Mouse (Mus musculus): ENCODE measurements around the gene Mov10. TPM values are rescaled to one million over a fixed set of nuclear protein-coding genes. Genes with fewer than 3 reads are reported as not detected.
A peak's percentile ranks its signal among the peaks of the same experiment; 100 is the strongest.

Mov10 gene
- polyA plus RNA-seq, 1 experiment from 2014 or later, result 47.6 TPM

GRCm38 (mm10) chr3:104804312-104804711 lies 14.1 kb downstream of the Mov10 start:
- H3K9me3 ChIP-seq, result no peaks in the 10 kb centered on the region
- no peak for ATAC-seq (ENCODE audit: extremely low read depth, insufficient number of reproducible peaks, low FRiP score, low TSS enrichment)

GRCm38 (mm10) chr3:104801481-104801880 lies 16.9 kb downstream of the Mov10 start:
- no peak overlapping the region for H3K9ac ChIP-seq
- 88% methylated on average over 6 of the region's 6 CpGs for WGBS

More at GRCm38 (mm10) chr3:104804312-104804711, 14.1 kb downstream of the Mov10 start:
- no peak overlapping the region for H3K4me3 ChIP-seq
- no peak overlapping the region for H3K27ac ChIP-seq (replicated peaks)
- H3K4me2 ChIP-seq, result no peak overlapping the region
- no peak overlapping the region for H3K9ac ChIP-seq
- peaks cover 76% of the 10 kb centered on the region for H3K36me3 ChIP-seq
- no peaks in the 10 kb centered on the region for H3K27me3 ChIP-seq (replicated peaks)
- peaks cover 18% of the 10 kb centered on the region for H3K4me1 ChIP-seq
- 91% methylated on average over 10 of the region's 10 CpGs for WGBS

GRCm38 (mm10) chr3:104800681-104801080 lies 17.7 kb downstream of the Mov10 start:
- peaks cover 89% of the 10 kb centered on the region for H3K36me3 ChIP-seq
- no peak overlapping the region for H3K9ac ChIP-seq
- H3K27me3 ChIP-seq (replicated peaks), result no peaks in the 10 kb centered on the region
- ATAC-seq (ENCODE audit: extremely low read depth, insufficient number of reproducible peaks, low FRiP score, low TSS enrichment), result no peak
- H3K4me3 ChIP-seq, result no peak overlapping the region
- 92% methylated on average over 11 of the region's 11 CpGs for WGBS
- H3K4me2 ChIP-seq, result no peak overlapping the region
- no peak overlapping the region for H3K27ac ChIP-seq (replicated peaks)
- H3K4me1 ChIP-seq, result peaks cover 17% of the 10 kb centered on the region
- no peaks in the 10 kb centered on the region for H3K9me3 ChIP-seq

More at GRCm38 (mm10) chr3:104801481-104801880, 16.9 kb downstream of the Mov10 start:
- Histone ChIP-seq H3K4me3 (no peak overlapping the region), H3K4me1 (peaks cover 17% of the 10 kb centered on the region), H3K27me3 (replicated peaks) (no peaks in the 10 kb centered on the region), H3K27ac (replicated peaks) (no peak overlapping the region), H3K36me3 (peaks cover 86% of the 10 kb centered on the region), H3K9me3 (no peaks in the 10 kb centered on the region), H3K4me2 (no peak overlapping the region)
- no peak for ATAC-seq (ENCODE audit: extremely low read depth, insufficient number of reproducible peaks, low FRiP score, low TSS enrichment)

GRCm38 (mm10) chr3:104796430-104797082 lies 21.8 kb downstream of the Mov10 start:
- WGBS, result 67% methylated on average over 15 of the region's 15 CpGs
- Histone ChIP-seq H3K4me3 (no peak overlapping the region), H3K36me3 (peaks cover 91% of the 10 kb centered on the region), H3K27ac (replicated peaks) (0 out of 2 replicates have a peak overlapping the region, but pooled peaks have one; percentile 96), H3K4me1 (peaks cover 52% of the 10 kb centered on the region), H3K9ac (0 out of 2 replicates have a peak overlapping the region, but pooled peaks have one; percentile 19), H3K9me3 (no peaks in the 10 kb centered on the region), H3K27me3 (replicated peaks) (no peaks in the 10 kb centered on the region), H3K4me2 (no peak overlapping the region)
- ATAC-seq (ENCODE audit: extremely low read depth, insufficient number of reproducible peaks, low FRiP score, low TSS enrichment), result no peak

DNA sequence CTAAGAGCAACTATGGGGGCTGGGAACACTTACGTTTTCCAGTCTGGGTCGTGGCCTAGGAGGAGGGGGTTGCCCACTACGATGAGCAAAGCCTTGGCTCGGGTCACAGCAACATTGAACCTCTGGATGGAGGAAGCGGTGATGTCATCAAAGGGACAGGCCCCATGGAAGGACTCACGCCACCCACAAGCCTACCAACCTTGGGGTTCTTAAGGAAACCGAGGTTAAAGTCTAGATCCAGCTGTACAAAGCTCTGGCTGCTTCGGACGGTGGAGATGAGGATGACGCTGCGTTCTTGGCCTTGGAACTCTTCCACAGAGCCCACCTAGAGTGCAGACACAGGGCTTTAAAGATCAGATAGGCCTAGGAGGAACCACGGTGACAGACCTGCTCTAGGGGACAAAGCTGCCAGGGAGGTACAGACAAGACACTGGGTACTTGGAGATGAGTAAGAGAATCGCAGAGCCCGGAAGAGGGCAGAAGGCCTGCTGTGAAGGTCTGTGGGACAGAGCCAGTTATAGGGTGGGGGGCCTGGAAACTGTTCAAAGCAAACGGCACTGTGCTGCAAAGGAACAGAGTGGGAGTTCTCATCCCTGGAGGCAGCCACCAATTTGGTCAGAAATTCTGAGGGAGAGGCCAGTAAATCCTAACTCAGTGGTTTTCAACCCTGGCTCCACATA lies 22.6 kb downstream of the Mov10 start:
- Histone ChIP-seq H3K27me3 (replicated peaks) (no peaks in the 10 kb centered on the region), H3K36me3 (peaks cover 87% of the 10 kb centered on the region), H3K4me2 (no peak overlapping the region), H3K9ac (peak overlapping the region; percentile 19; the same call in 1 of the 2 replicates), H3K9me3 (no peaks in the 10 kb centered on the region), H3K4me1 (peaks cover 59% of the 10 kb centered on the region), H3K4me3 (no peak overlapping the region), H3K27ac (replicated peaks) (peak overlapping the region; percentile 96)
- ATAC-seq (ENCODE audit: extremely low read depth, insufficient number of reproducible peaks, low FRiP score, low TSS enrichment), result no peak
- WGBS, result 60% methylated on average over 15 of the region's 15 CpGs

DNA sequence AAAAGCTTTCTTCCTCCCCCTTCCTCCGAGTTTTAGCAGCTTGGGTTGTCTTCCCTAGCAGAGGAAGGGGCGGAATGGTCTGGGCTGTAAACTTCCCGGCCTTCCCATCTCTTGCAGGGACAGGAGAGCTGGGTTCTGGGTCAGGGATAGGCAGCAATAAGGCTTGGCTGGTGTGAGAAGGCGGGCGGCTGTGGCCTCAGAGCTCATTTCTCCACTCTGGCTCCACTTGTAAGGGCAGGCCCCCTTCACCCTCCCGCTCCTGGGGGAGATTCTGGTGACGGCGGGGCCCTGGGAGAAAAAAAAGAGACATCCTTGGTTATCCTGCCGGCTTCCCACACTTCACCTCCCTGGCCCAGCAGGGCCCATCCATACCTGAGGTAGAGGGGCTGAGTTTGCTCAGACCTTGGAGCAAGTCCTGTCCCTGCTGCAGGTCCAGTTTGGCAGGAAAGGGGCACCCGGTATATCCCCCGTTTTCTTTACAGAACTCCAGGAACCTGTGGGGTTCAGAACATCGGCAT lies 23.4 kb downstream of the Mov10 start:
- Histone ChIP-seq H3K27ac (replicated peaks) (peak overlapping the region; percentile 96), H3K4me1 (peaks cover 67% of the 10 kb centered on the region), H3K9me3 (no peaks in the 10 kb centered on the region), H3K4me3 (no peak overlapping the region), H3K4me2 (peak overlapping the region; percentile 32), H3K36me3 (peaks cover 80% of the 10 kb centered on the region), H3K27me3 (replicated peaks) (no peaks in the 10 kb centered on the region), H3K9ac (peak overlapping the region; percentile 72)
- ATAC-seq (ENCODE audit: extremely low read depth, insufficient number of reproducible peaks, low FRiP score, low TSS enrichment), result no peak
- 47% methylated on average over 12 of the region's 12 CpGs for WGBS

DNA sequence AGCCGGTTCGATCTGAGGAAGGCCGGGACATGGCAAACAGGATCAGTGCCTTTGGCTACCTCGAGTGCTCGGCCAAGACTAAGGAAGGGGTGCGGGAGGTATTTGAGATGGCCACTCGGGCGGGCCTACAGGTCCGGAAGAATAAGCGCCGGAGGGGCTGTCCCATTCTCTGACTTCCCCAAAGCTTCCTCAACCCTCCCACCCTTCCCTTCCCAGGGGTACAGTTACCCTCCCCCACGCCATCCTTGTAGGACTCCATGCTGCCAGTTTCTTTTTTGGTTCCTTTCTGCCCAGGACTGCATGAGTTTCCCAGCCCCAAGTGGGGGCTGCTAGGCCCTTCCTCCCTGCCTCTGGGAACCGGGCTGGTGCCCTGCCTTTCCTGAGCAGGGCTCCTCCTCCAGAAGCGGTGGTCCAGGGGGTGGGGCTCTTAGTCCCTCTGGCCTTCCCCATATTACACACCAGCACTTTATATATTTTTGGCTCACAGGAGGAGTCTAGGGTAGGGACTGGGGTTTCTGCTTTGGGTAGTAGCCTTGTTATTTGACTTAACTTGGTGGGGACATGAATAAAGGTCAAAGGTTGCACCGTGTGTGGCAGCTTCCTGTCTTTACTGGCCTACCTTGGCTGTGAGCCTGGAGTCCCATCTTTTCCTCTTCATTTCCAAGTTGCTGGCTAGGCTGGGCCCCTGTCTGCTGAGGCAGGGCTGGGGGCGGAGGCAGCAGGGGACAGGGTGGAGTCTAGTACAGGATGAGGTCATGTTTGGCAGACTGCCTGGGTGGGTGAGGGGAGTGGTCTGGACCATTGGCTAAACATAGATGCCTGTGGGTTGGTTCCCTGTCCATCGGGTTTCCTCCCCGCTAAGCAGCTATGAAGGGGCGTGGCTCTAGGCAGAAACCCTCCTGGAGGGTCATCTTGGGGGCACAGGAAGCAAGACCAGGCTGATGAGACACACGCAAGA lies 24.2 kb downstream of the Mov10 start:
- Histone ChIP-seq H3K9me3 (no peaks in the 10 kb centered on the region), H3K4me2 (peak overlapping the region; percentile 48), H3K4me1 (peaks cover 72% of the 10 kb centered on the region), H3K4me3 (peak overlapping the region; percentile 17; the same call in 1 of the 2 replicates), H3K27ac (replicated peaks) (peak overlapping the region; percentile 96), H3K9ac (peak overlapping the region; percentile 70), H3K27me3 (replicated peaks) (no peaks in the 10 kb centered on the region), H3K36me3 (peaks cover 71% of the 10 kb centered on the region)
- ATAC-seq (ENCODE audit: extremely low read depth, insufficient number of reproducible peaks, low FRiP score, low TSS enrichment), result peak; percentile 84
- 34% methylated on average over 20 of the region's 20 CpGs for WGBS

- peak overlapping the region; percentile 96 for H3K27ac ChIP-seq (replicated peaks)
- no peak for ATAC-seq (ENCODE audit: extremely low read depth, insufficient number of reproducible peaks, low FRiP score, low TSS enrichment)
- peaks cover 61% of the 10 kb centered on the region for H3K36me3 ChIP-seq
- peaks cover 80% of the 10 kb centered on the region for H3K4me1 ChIP-seq
- peak overlapping the region; percentile 70 for H3K9ac ChIP-seq
- no peaks in the 10 kb centered on the region for H3K9me3 ChIP-seq
- H3K4me3 ChIP-seq, result no peak overlapping the region
- peak overlapping the region; percentile 48 for H3K4me2 ChIP-seq
- H3K27me3 ChIP-seq (replicated peaks), result no peaks in the 10 kb centered on the region
- WGBS, result 53% methylated on average over 15 of the region's 15 CpGs
These were observed 25.7 kb downstream of the Mov10 start for GRCm38 (mm10) chr3:104792360-104793270.

GRCm38 (mm10) chr3:104791671-104792070 lies 26.7 kb downstream of the Mov10 start:
- H3K27me3 ChIP-seq (replicated peaks), result no peaks in the 10 kb centered on the region
- no peaks in the 10 kb centered on the region for H3K9me3 ChIP-seq
- peaks cover 52% of the 10 kb centered on the region for H3K36me3 ChIP-seq
- H3K27ac ChIP-seq (replicated peaks), result peak overlapping the region; percentile 95; the same call in 1 of the 2 replicates
- peak overlapping the region; percentile 96 for H3K9ac ChIP-seq
- H3K4me1 ChIP-seq, result peaks cover 83% of the 10 kb centered on the region
- 84% methylated on average over 8 of the region's 8 CpGs for WGBS
- ATAC-seq (ENCODE audit: extremely low read depth, insufficient number of reproducible peaks, low FRiP score, low TSS enrichment), result no peak
- peak overlapping the region; percentile 96 for H3K4me2 ChIP-seq
- H3K4me3 ChIP-seq, result peak overlapping the region; percentile 87; the same call in 1 of the 2 replicates

- Histone ChIP-seq H3K4me1 (peaks cover 76% of the 10 kb centered on the region), H3K9ac (peak overlapping the region; percentile 96), H3K36me3 (peaks cover 47% of the 10 kb centered on the region)
These were observed 27.3 kb downstream of the Mov10 start for GRCm38 (mm10) chr3:104791017-104791416.

More at GRCm38 (mm10) chr3:104791017-104791416, 27.3 kb downstream of the Mov10 start:
- Histone ChIP-seq H3K9me3 (no peaks in the 10 kb centered on the region), H3K4me3 (peak overlapping the region; percentile 87), H3K27ac (replicated peaks) (peak overlapping the region; percentile 95), H3K4me2 (peak overlapping the region; percentile 96), H3K27me3 (replicated peaks) (no peaks in the 10 kb centered on the region)
- 21% methylated on average over 4 of the region's 4 CpGs for WGBS
- ATAC-seq (ENCODE audit: extremely low read depth, insufficient number of reproducible peaks, low FRiP score, low TSS enrichment), result no peak

All from heart, embryonic 13.5 days (tissue).